In genomic region chr9:63702502-63703013, GRCm38 (mm10) we compare ENCODE assay signal across 8 mouse cellular contexts. TPM values are rescaled to one million over a fixed set of nuclear protein-coding genes. Genes with fewer than 3 reads are reported as not detected.
DNase-seq lines count a peak whose midpoint lies in the region; ATAC-seq and TF ChIP-seq lines count a peak whose summit lies in the region.

No protein-coding gene starts in this region.

- no peak overlapping the region for H3K9ac ChIP-seq in embryonic facial prominence, embryonic 12.5 days
- no peak overlapping the region for H3K9ac ChIP-seq in kidney, postnatal 0 days (ENCODE audit: low read depth, low read length)

- no peaks in the 10 kb centered on the region for H3K9me3 ChIP-seq in embryonic facial prominence, embryonic 12.5 days
- H3K9me3 ChIP-seq in kidney, postnatal 0 days (replicated peaks; ENCODE audit: low read length): no peaks in the 10 kb centered on the region

- no peaks in the 10 kb centered on the region for H3K27me3 ChIP-seq in embryonic facial prominence, embryonic 12.5 days
- no peaks in the 10 kb centered on the region for H3K27me3 ChIP-seq in kidney, postnatal 0 days (ENCODE audit: insufficient read depth, low read length)

- WGBS in embryonic facial prominence, embryonic 12.5 days: 27% methylated on average over 16 of the region's 16 CpGs
- WGBS in kidney, postnatal 0 days: 23% methylated on average over 16 of the region's 16 CpGs

- TF ChIP-seq CTCF in kidney, postnatal 0 days (IDR thresholded peaks at IDR 0.05; ENCODE audit: low read depth): no peak

- ATAC-seq in embryonic facial prominence, embryonic 12.5 days (ENCODE audit: insufficient number of reproducible peaks, insufficient read depth, low FRiP score, low TSS enrichment): no peak
- no peak for ATAC-seq in kidney, postnatal 0 days (replicated peaks; ENCODE audit: low FRiP score, low read depth)
- ATAC-seq in erythroblast, adult 5-6 weeks (replicated peaks; ENCODE audit: low FRiP score, poor library complexity, severe bottlenecking): no peak

- H3K4me2 ChIP-seq in embryonic facial prominence, embryonic 12.5 days (replicated peaks): peak overlapping the region; percentile 26; the same call in 1 of the 2 replicates
- peak overlapping the region; percentile 25 for H3K4me2 ChIP-seq in kidney, postnatal 0 days (ENCODE audit: low read length)

- no peak overlapping the region for H3K4me3 ChIP-seq in embryonic facial prominence, embryonic 12.5 days
- no peak overlapping the region for H3K4me3 ChIP-seq in kidney, postnatal 0 days (replicated peaks; ENCODE audit: low read depth, low read length)

- H3K27ac ChIP-seq in embryonic facial prominence, embryonic 12.5 days: peak overlapping the region; percentile 69
- H3K27ac ChIP-seq in kidney, postnatal 0 days: peak overlapping the region; percentile 58; the same call in 1 of the 2 replicates

- peak; percentile 44 to 79 for DNase-seq in layer of hippocampus, adult 18-20 months (ENCODE audit: low spot score in 2 of 2)
- no peak for DNase-seq in layer of hippocampus, postnatal 10 days (ENCODE audit: low spot score in 2 of 2)
- DNase-seq in Muller cell, postnatal 12 days (ENCODE audit: inconsistent ontology term): peak; percentile 97
- peak; percentile 75 for DNase-seq in kidney, postnatal 0 days (ENCODE audit: low spot score)
- DNase-seq in ovary, postnatal 10 days (ENCODE audit: low spot score): no peak
- no peak for DNase-seq in cerebellum, postnatal 25 days

- peaks cover 72% of the 10 kb centered on the region for H3K4me1 ChIP-seq in embryonic facial prominence, embryonic 12.5 days
- H3K4me1 ChIP-seq in kidney, postnatal 0 days (replicated peaks; ENCODE audit: insufficient read depth, low read length): peaks cover 65% of the 10 kb centered on the region

- H3K36me3 ChIP-seq in embryonic facial prominence, embryonic 12.5 days: no peaks in the 10 kb centered on the region
- H3K36me3 ChIP-seq in kidney, postnatal 0 days (ENCODE audit: insufficient read depth, low read length): no peaks in the 10 kb centered on the region

RNA-seq across cellular contexts. Expression of gene Smad3, which starts 55.2 kb away (rescaled TPM):
- total RNA-seq in layer of hippocampus, adult 18-20 months (2021): 10 to 100 TPM; 58.2 to 62.5 TPM
- 10 to 100 TPM; 12.2 to 14.2 TPM for total RNA-seq in layer of hippocampus, postnatal 10 days (2021)
- polyA plus RNA-seq in embryonic facial prominence, embryonic 12.5 days (2016; fragmentation: Nextera tagmentation; extraction: Ambion mirVana): 37.4 and 38.6 TPM in 2 replicates
- 19.2 and 20.0 TPM in 2 replicates for polyA plus RNA-seq in kidney, postnatal 0 days (2015; fragmentation: Nextera tagmentation; extraction: Ambion mirVana)
- 3.5 and 14.6 TPM in 2 replicates for total RNA-seq in erythroblast, adult 5-6 weeks (2015; ENCODE audit: low replicate concordance)
- 2.7 and 2.8 TPM in 2 replicates for total RNA-seq in erythroblast, adult 5-6 weeks (2017; ENCODE audit: low replicate concordance)

Comparison
In these comparisons a context has a peak if more than half of its experiments do, and no peak if none do; other contexts are left out.
1. DNase-seq: peak in layer of hippocampus, adult 18-20 months (2 of 2), Muller cell, postnatal 12 days (single experiment) and kidney, postnatal 0 days (single experiment); none in layer of hippocampus, postnatal 10 days (0 of 2), ovary, postnatal 10 days (single experiment) and cerebellum, postnatal 25 days (0 of 2).